In the genomic region with DNA sequence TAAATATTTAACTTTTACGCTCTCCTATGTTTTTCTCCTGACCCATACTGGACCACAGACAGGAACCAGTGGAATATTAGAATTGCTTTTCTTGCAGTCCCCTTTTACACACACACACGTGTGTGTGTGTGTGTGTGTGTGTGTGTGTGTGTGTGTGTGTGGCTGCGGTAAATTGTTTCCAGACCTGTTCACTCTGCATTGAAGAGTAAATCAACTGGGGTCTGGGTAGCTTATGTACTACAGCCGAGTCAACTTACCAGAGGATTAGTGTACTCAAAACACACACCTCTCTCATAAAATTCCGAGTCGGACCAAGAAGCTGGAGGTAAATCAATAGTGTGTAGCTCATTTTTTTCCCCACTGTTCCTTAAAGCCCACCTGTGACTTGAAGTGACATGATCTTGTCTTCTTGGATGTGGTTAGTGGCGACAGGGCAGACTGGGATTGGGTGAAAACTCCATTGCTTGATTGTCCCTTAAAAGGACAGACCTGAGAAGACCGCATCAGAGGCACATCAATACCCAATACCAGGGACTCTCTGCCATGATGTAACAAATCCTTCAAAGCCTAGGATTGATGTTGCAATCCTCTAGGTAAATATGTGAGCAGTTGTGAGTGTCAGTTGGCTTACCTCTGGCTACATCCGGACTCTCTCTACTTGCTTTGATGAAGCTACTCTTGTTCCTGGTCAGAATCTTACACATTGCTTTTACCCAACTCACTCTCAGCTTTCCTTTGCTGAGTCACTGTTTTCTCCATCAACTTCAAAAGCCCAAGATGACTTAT, we compare ENCODE assay signal across 15 mouse cellular contexts.
"Had no signal": no experiment of that assay in that cellular context is flagged by ENCODE, and none has a peak within 500 bp of the region (broad histone marks: within the 10 kb centered on the region; RNA-seq: fewer than 3 reads in every experiment).

No protein-coding gene starts in this region.

- H3K9ac ChIP-seq: hindbrain, embryonic 15.5 days; midbrain, embryonic 15.5 days; neural tube, embryonic 12.5 days had no signal

- H3K4me2 ChIP-seq: hindbrain, embryonic 15.5 days; midbrain, embryonic 11.5 days; midbrain, embryonic 15.5 days; neural tube, embryonic 12.5 days had no signal

- H3K27ac ChIP-seq: hindbrain, embryonic 15.5 days; layer of hippocampus, adult 2 months; midbrain, embryonic 15.5 days; neural tube, embryonic 12.5 days; stomach, postnatal 0 days had no signal

- ATAC-seq: intestine, embryonic 16.5 days; lung, postnatal 0 days; midbrain, embryonic 15.5 days had no signal

- H3K9me3 ChIP-seq: hindbrain, embryonic 15.5 days; midbrain, embryonic 15.5 days; neural tube, embryonic 12.5 days had no signal

- H3K4me3 ChIP-seq: hindbrain, embryonic 15.5 days; layer of hippocampus, adult 2 months; megakaryocyte, embryonic 14.5 days; midbrain, embryonic 15.5 days; neural tube, embryonic 12.5 days had no signal

- DNase-seq: kidney, adult 8-10 months; kidney, postnatal 36 days; left cerebral cortex, postnatal 4 days; lung, adult 2 months; lung, postnatal 4 days; thymus, postnatal 14 days had no signal

- H3K27me3 ChIP-seq: hindbrain, embryonic 15.5 days; megakaryocyte, embryonic 14.5 days; midbrain, embryonic 15.5 days; neural tube, embryonic 12.5 days had no signal

- H3K4me1 ChIP-seq: hindbrain, embryonic 15.5 days; megakaryocyte, embryonic 14.5 days had no signal

- H3K36me3 ChIP-seq: hindbrain, embryonic 15.5 days; midbrain, embryonic 15.5 days; neural tube, embryonic 12.5 days had no signal
